ENCODE assay signal across 8 mouse cellular contexts in genomic region chr17:55956129-55956528, GRCm38 (mm10). TPM values are rescaled to one million over a fixed set of nuclear protein-coding genes. Genes with fewer than 3 reads are reported as not detected.
DNase-seq lines count a peak whose midpoint lies in the region; ATAC-seq lines count a peak whose summit lies in the region.

No protein-coding gene starts in this region.

- H3K27ac ChIP-seq in heart, embryonic 10.5 days = peak overlapping the region; percentile 11; the same call in 1 of the 2 replicates
- H3K27ac ChIP-seq in heart, embryonic 13.5 days (replicated peaks) = no peak overlapping the region
- no peak overlapping the region for H3K27ac ChIP-seq in liver, embryonic 13.5 days
- H3K27ac ChIP-seq in neural tube, embryonic 15.5 days (replicated peaks) = peak overlapping the region; percentile 80

- H3K9me3 ChIP-seq in heart, embryonic 10.5 days = no peaks in the 10 kb centered on the region
- no peaks in the 10 kb centered on the region for H3K9me3 ChIP-seq in heart, embryonic 13.5 days
- H3K9me3 ChIP-seq in liver, embryonic 13.5 days (replicated peaks) = no peaks in the 10 kb centered on the region
- no peaks in the 10 kb centered on the region for H3K9me3 ChIP-seq in neural tube, embryonic 15.5 days (replicated peaks)

- H3K9ac ChIP-seq in heart, embryonic 13.5 days = peak overlapping the region; percentile 70
- peak overlapping the region; percentile 66 for H3K9ac ChIP-seq in liver, embryonic 13.5 days
- peak overlapping the region; percentile 50 for H3K9ac ChIP-seq in neural tube, embryonic 15.5 days (replicated peaks)

- DNase-seq in heart, embryonic 10.5 days (ENCODE audit: low spot score) = peak; percentile 87
- no peak for DNase-seq in heart, postnatal 25 days (ENCODE audit: low spot score)
- DNase-seq in cerebellum, postnatal 14 days = peak; percentile 91 to 96
- DNase-seq in kidney, postnatal 14 days = peak; percentile 87
- peak; percentile 76 for DNase-seq in liver, embryonic 13.5 days
- DNase-seq in urinary bladder, postnatal 36 days (ENCODE audit: low spot score in 2 of 2) = peak; percentile 71 to 80

- peaks cover 29% of the 10 kb centered on the region for H3K27me3 ChIP-seq in heart, embryonic 10.5 days (ENCODE audit: insufficient read depth, poor library complexity, severe bottlenecking)
- peaks cover 48% of the 10 kb centered on the region for H3K27me3 ChIP-seq in heart, embryonic 13.5 days (replicated peaks)
- H3K27me3 ChIP-seq in liver, embryonic 13.5 days = peaks cover 11% of the 10 kb centered on the region; the same call in 1 of the 2 replicates
- peaks cover 8% of the 10 kb centered on the region; the same call in 1 of the 2 replicates for H3K27me3 ChIP-seq in neural tube, embryonic 15.5 days (replicated peaks)

- H3K36me3 ChIP-seq in heart, embryonic 10.5 days = peaks cover 5% of the 10 kb centered on the region; the same call in 1 of the 2 replicates
- peaks cover 7% of the 10 kb centered on the region for H3K36me3 ChIP-seq in heart, embryonic 13.5 days
- peaks cover 8% of the 10 kb centered on the region for H3K36me3 ChIP-seq in liver, embryonic 13.5 days
- H3K36me3 ChIP-seq in neural tube, embryonic 15.5 days = no peaks in the 10 kb centered on the region

- ATAC-seq in heart, embryonic 13.5 days (ENCODE audit: extremely low read depth, insufficient number of reproducible peaks, low FRiP score, low TSS enrichment) = no peak; the same call in 1 of the 2 replicates
- peak; percentile 22 for ATAC-seq in liver, embryonic 13.5 days (ENCODE audit: low read depth)
- peak; percentile 56 for ATAC-seq in neural tube, embryonic 15.5 days (ENCODE audit: low FRiP score)

- H3K4me3 ChIP-seq in heart, embryonic 10.5 days = peak overlapping the region; percentile 61
- peak overlapping the region; percentile 50 for H3K4me3 ChIP-seq in heart, embryonic 13.5 days
- peak overlapping the region; percentile 63 for H3K4me3 ChIP-seq in liver, embryonic 13.5 days (replicated peaks)
- peak overlapping the region; percentile 48 for H3K4me3 ChIP-seq in neural tube, embryonic 15.5 days (replicated peaks)

- intact Hi-C loops in heart, postnatal 25 days (cut with DNase I) = loop anchor here (5.0 kb wide), 3 partner anchors 74 to 301 kb away; partner anchors contain the start of gene Fem1a

- WGBS in heart, embryonic 10.5 days = 1% methylated on average over 26 of the region's 26 CpGs
- WGBS in heart, embryonic 13.5 days = 4% methylated on average over 26 of the region's 26 CpGs
- WGBS in liver, embryonic 13.5 days (ENCODE audit: insufficient replicate concordance) = 3% methylated on average over 26 of the region's 26 CpGs
- WGBS in neural tube, embryonic 15.5 days = under 1% methylated on average over 26 of the region's 26 CpGs

- peaks cover 19% of the 10 kb centered on the region for H3K4me1 ChIP-seq in heart, embryonic 10.5 days
- peaks cover 30% of the 10 kb centered on the region for H3K4me1 ChIP-seq in heart, embryonic 13.5 days
- H3K4me1 ChIP-seq in liver, embryonic 13.5 days (replicated peaks) = peaks cover 49% of the 10 kb centered on the region
- peaks cover 45% of the 10 kb centered on the region for H3K4me1 ChIP-seq in neural tube, embryonic 15.5 days

- H3K4me2 ChIP-seq in heart, embryonic 13.5 days = peak overlapping the region; percentile 75
- peak overlapping the region; percentile 77 for H3K4me2 ChIP-seq in liver, embryonic 13.5 days
- H3K4me2 ChIP-seq in neural tube, embryonic 15.5 days = peak overlapping the region; percentile 76

RNA-seq across cellular contexts. Expression of gene Yju2, which starts 2.8 kb away (rescaled TPM):
- polyA plus RNA-seq in heart, embryonic 10.5 days (2016; fragmentation: Nextera tagmentation; extraction: Ambion mirVana) = 20.9 and 24.4 TPM in 2 replicates
- total RNA-seq in heart, postnatal 25 days (2021) = 1 to 10 TPM; 9.6 to 9.7 TPM
- 18.0 and 18.8 TPM in 2 replicates for polyA plus RNA-seq in heart, embryonic 13.5 days (2015; fragmentation: Nextera tagmentation; extraction: Ambion mirVana)
- 11.4 and 12.7 TPM in 2 replicates for polyA plus RNA-seq in liver, embryonic 13.5 days (2015; fragmentation: Nextera tagmentation; extraction: Ambion mirVana)
- 19.5 and 23.5 TPM in 2 replicates for polyA plus RNA-seq in neural tube, embryonic 15.5 days (2015; fragmentation: Nextera tagmentation; extraction: Ambion mirVana)

RNA-seq across cellular contexts. Expression of gene Ebi3, which starts 3.7 kb away (rescaled TPM):
- 0.25 and 0.72 TPM in 2 replicates for polyA plus RNA-seq in heart, embryonic 10.5 days (2016; fragmentation: Nextera tagmentation; extraction: Ambion mirVana)
- total RNA-seq in heart, postnatal 25 days (2021) = under 1 TPM; 0.75 to 0.81 TPM
- polyA plus RNA-seq in heart, embryonic 13.5 days (2015; fragmentation: Nextera tagmentation; extraction: Ambion mirVana) = 0.34 and 1.3 TPM in 2 replicates
- polyA plus RNA-seq in liver, embryonic 13.5 days (2015; fragmentation: Nextera tagmentation; extraction: Ambion mirVana) = 4.6 and 5.0 TPM in 2 replicates
- 7.4 and 9.0 TPM in 2 replicates for polyA plus RNA-seq in neural tube, embryonic 15.5 days (2015; fragmentation: Nextera tagmentation; extraction: Ambion mirVana)

RNA-seq across cellular contexts. Expression of gene Zfp119b, which starts 6.8 kb away (rescaled TPM):
- 3.9 TPM in 2 replicates for polyA plus RNA-seq in heart, embryonic 10.5 days (2016; fragmentation: Nextera tagmentation; extraction: Ambion mirVana)
- 1 to 10 TPM; 3.1 to 3.6 TPM for total RNA-seq in heart, postnatal 25 days (2021)
- 3.6 and 4.3 TPM in 2 replicates for polyA plus RNA-seq in heart, embryonic 13.5 days (2015; fragmentation: Nextera tagmentation; extraction: Ambion mirVana)
- polyA plus RNA-seq in liver, embryonic 13.5 days (2015; fragmentation: Nextera tagmentation; extraction: Ambion mirVana) = 2.4 and 2.6 TPM in 2 replicates
- 9.2 and 9.3 TPM in 2 replicates for polyA plus RNA-seq in neural tube, embryonic 15.5 days (2015; fragmentation: Nextera tagmentation; extraction: Ambion mirVana)

RNA-seq across cellular contexts. Expression of gene Shd, which starts 14.1 kb away (rescaled TPM):
- 11.3 and 15.2 TPM in 2 replicates for polyA plus RNA-seq in heart, embryonic 10.5 days (2016; fragmentation: Nextera tagmentation; extraction: Ambion mirVana)
- under 1 TPM; 0.49 to 0.92 TPM for total RNA-seq in heart, postnatal 25 days (2021)
- 7.9 and 8.7 TPM in 2 replicates for polyA plus RNA-seq in heart, embryonic 13.5 days (2015; fragmentation: Nextera tagmentation; extraction: Ambion mirVana)
- 0.22 and 0.34 TPM in 2 replicates for polyA plus RNA-seq in liver, embryonic 13.5 days (2015; fragmentation: Nextera tagmentation; extraction: Ambion mirVana)
- 152 and 195 TPM in 2 replicates for polyA plus RNA-seq in neural tube, embryonic 15.5 days (2015; fragmentation: Nextera tagmentation; extraction: Ambion mirVana)

RNA-seq across cellular contexts. Expression of gene Fsd1, which starts 30.2 kb away (rescaled TPM):
- polyA plus RNA-seq in heart, embryonic 10.5 days (2016; fragmentation: Nextera tagmentation; extraction: Ambion mirVana) = 8.4 and 23.2 TPM in 2 replicates
- under 1 TPM in 1 of 2 experiments, not detected in 1; 0.47 TPM for total RNA-seq in heart, postnatal 25 days (2021)
- 4.5 and 5.0 TPM in 2 replicates for polyA plus RNA-seq in heart, embryonic 13.5 days (2015; fragmentation: Nextera tagmentation; extraction: Ambion mirVana)
- 0.56 and 0.69 TPM in 2 replicates for polyA plus RNA-seq in liver, embryonic 13.5 days (2015; fragmentation: Nextera tagmentation; extraction: Ambion mirVana)
- 189 and 228 TPM in 2 replicates for polyA plus RNA-seq in neural tube, embryonic 15.5 days (2015; fragmentation: Nextera tagmentation; extraction: Ambion mirVana)

Comparison
In these comparisons a context has a peak if more than half of its experiments do, and no peak if none do; other contexts are left out.
1. H3K27ac ChIP-seq: peak in heart, embryonic 10.5 days (single experiment) and neural tube, embryonic 15.5 days (single experiment); none in heart, embryonic 13.5 days (single experiment) and liver, embryonic 13.5 days (single experiment).
2. Peak in every context shown above with its lines, with median percentiles within 50 percentile points of each other: H3K4me3 ChIP-seq, H3K4me2 ChIP-seq and H3K9ac ChIP-seq.